Mouse (Mus musculus) lung, postnatal 0 days (tissue): ENCODE measurements around the gene Zfand3.

Experiments
- CTCF ChIP-seq: IDR thresholded peaks from 2 replicates; pipeline ENCODE4 v1.5.1; 2016; ENCODE audit warnings: antibody characterized with exemption, mild to moderate bottlenecking
- EP300 ChIP-seq: IDR thresholded peaks from 2 replicates; pipeline ENCODE4 v1.6.1; 2016; ENCODE audit warnings: antibody characterized with exemption, mild to moderate bottlenecking, control low read depth

GRCm38 (mm10) chr17:30181554-30181953, 177.0 kb downstream of the Zfand3 start:
- TF ChIP-seq EP300 (no peak), CTCF (no peak)
